Mouse (Mus musculus) lung, adult 2 months (tissue): ENCODE data around the gene Cdca7.

Experiments used
- CTCF ChIP-seq: fragments of 200-500 bp; IDR thresholded peaks from 2 replicates; pipeline ENCODE4 v1.5.1; 2011; ENCODE audit warnings: mild to moderate bottlenecking, low read length, control low read depth; ENCODE audit not compliant: insufficient read depth
- POLR2A ChIP-seq: fragments of 200-500 bp; IDR thresholded peaks from 2 replicates; pipeline ENCODE4 v1.6.1; 2011; ENCODE audit warnings: low read depth, mild to moderate bottlenecking, control low read depth, low read length, borderline replicate concordance; ENCODE audit errors: extremely low read depth

GRCm38 (mm10) chr2:72476486-72477211 lies 690 bp downstream of the Cdca7 start:
- TF ChIP-seq POLR2A (no peak), CTCF (no peak)
